Mouse (Mus musculus) liver, adult 2 months (tissue): ENCODE data around the gene Ces2a.

Experiments
- CTCF ChIP-seq: fragments of 200-500 bp; IDR thresholded peaks from 2 replicates; pipeline ENCODE4 v1.5.1; 2011; ENCODE audit warnings: low read depth, low read length, control low read depth
- POLR2A ChIP-seq: fragments of 200-500 bp; IDR thresholded peaks from 2 replicates; pipeline ENCODE4 v1.6.1; 2011; ENCODE audit warnings: low read length, control low read depth; ENCODE audit not compliant: insufficient read depth; ENCODE audit errors: extremely low read depth

DNA sequence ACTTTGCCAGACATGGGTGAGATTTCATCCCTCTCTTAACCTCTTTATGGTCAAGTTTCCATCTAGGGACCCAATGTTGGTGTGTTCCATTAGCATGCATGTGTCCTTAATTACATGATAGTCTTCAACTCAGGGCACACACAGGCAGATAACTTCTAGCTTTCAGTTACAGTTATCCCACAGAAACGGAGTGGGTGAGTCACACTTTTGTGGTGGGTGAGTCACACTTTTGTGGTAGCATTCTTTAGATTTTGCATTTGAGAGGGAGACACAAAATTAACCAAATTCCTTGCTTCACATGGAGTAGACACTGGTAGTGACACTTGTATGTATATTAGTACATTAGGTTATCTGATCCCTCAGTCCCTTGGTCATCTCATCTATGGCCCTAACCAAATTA lies 53.2 kb downstream of the Ces2a start:
- TF ChIP-seq CTCF, result no peak
- no peak for TF ChIP-seq POLR2A
